Mouse (Mus musculus) thymus, postnatal 0 days (tissue): ENCODE data around the gene Spns3. TPM values are rescaled to one million over a fixed set of nuclear protein-coding genes. Genes with fewer than 3 reads are reported as not detected.
"Not testable (repeated sequence)": the region's sequence is repeated elsewhere in the genome, so short reads cannot be mapped to it uniquely, and the experiment has no call there.

ENCODE experiments used
- DNase-seq: peaks from one replicate; pipeline ENCODE4 v3.0.0-alpha.2; 2015; ENCODE audit warnings: low spot score
- polyA plus RNA-seq: library from polyadenylated mRNA; unstranded; fragments of >200 nt; fragmentation: Nextera tagmentation; extraction: Ambion mirVana; gene quantifications from 2 replicates; pipeline ENCODE4 v1.2.1, GENCODE M21; 2015

Spns3 gene
- polyA plus RNA-seq, 1 experiment from 2014 or later: 6.4 TPM

DNA sequence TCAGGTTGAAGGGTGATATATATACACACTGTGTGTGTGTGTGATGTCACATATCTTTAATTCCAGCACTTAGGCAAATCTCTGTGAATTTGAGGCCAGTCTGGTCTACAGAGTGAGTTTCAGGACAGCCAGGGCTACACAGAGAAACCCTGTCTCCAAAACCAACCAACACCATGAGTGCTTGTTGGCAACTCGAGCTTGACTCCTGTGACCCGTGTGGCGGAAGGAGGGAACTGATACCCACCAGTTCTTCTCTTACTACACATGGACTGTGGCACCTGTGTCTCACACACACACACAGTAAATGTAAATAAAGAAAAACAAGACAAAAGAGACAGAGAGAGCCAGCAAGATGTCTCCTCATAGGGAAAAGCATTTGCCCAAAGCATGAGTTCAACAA lies 10.4 kb upstream of the Spns3 start:
- DNase-seq: no peak

GRCm38 (mm10) chr11:72558155-72558554 lies 7.8 kb upstream of the Spns3 start:
- no peak for DNase-seq

DNA sequence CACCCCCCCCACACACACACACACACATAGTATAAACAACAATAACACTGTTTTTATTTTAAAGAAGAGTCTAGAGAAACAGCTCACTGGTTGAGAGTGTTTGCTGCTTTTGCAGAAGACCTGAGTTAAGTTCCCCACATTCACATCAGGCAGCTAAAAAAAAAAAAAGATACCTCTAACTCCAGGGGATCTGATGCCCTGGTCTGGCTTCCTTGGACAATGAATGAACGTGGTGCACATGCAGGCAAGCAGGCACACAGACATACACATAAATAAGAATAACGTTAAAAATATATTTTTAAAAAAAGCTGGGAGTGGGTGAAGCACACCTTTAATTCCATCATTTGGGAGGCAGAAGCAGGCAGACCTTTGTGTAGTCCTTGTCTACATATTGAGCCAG lies 6.6 kb upstream of the Spns3 start:
- no peak for DNase-seq

- no peak for DNase-seq
Measured at GRCm38 (mm10) chr11:72556470-72556869, 6.2 kb upstream of the Spns3 start.

- DNase-seq: peak; percentile 53
Measured at GRCm38 (mm10) chr11:72551531-72552105, 1.3 kb upstream of the Spns3 start.

DNA sequence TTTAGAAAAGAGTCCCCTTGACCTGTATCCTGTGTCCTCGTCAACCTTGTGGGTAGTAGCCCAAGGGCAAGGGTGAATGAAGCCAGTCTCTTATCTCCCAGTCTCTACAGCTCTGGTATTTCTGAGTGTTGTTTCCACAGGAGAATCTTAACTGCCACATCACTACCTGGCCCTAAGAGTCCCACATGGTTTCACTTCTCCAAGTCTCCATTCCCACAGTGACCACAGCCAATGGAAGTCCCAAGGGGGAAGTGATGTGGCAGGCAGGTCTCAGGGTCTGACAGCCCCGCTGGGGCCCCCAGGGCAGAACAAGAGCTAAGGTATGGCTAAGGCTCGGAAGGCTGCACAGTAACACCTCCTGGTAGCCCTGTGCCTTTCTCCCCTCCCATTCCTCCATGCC lies 3.1 kb downstream of the Spns3 start:
- no peak for DNase-seq

DNA sequence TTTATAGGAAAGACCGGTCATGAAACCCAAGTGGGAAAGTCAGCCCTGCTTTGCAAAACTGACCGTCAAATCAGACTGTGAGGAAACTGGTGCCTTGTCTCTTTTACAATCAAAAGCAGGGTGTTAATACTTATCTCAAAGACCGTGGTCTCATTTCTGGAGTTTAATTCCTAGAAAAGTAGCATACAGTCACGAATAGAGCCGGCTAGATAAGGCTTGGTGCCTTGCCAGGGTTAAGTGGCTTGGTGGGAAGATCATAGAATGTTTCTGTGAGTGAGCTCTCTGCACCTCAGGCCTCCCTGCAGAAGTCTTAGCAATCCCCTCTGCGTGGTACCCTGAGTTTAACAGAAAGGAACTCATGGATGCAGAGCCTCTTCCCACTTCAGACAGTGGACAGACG lies 5.6 kb downstream of the Spns3 start:
- DNase-seq: no peak

DNA sequence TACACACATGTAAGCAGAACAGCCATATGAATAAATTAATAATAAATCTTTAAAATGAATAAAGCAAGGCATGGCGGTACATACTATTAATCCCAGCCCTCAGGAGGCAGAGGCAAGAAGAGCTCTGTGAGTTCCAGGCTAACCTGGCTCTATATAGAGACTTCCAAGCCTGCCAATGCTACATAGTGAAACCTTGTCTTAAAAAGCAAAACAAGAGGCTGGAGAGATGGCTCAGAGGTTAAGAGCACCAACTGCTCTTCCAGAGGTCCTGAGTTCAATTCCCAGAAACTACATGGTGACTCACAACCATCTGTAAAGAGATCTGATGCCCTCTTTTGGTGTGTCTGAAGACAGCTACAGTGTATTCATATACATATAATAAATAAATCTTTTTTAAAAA lies 6.6 kb downstream of the Spns3 start:
- not testable (repeated sequence) for DNase-seq

GRCm38 (mm10) chr11:72542586-72542985 lies 7.7 kb downstream of the Spns3 start:
- DNase-seq: no peak

- no peak for DNase-seq
Measured at GRCm38 (mm10) chr11:72541928-72542327, 8.4 kb downstream of the Spns3 start.

- DNase-seq: no peak
Measured at GRCm38 (mm10) chr11:72540437-72540836, 9.9 kb downstream of the Spns3 start.

DNA sequence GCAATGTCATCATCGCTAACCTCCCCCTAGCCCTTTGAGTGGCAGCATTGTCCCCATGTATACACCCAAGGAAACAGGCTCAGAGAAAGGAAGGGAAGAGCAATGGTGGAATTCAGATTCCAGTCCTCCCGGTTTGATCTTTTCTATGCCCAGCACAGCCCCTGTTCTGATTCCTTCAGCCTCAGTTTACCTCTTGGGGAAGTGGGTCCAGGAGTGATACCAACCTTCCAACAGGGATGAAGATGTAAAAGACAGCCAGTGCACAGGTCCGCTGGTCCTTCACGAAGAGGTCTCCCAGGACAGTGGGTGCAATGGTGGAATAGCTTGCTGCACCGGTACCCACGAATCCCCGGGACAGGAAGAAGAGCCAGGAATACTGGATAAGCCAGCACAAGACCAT lies 11.5 kb downstream of the Spns3 start:
- DNase-seq: no peak

DNA sequence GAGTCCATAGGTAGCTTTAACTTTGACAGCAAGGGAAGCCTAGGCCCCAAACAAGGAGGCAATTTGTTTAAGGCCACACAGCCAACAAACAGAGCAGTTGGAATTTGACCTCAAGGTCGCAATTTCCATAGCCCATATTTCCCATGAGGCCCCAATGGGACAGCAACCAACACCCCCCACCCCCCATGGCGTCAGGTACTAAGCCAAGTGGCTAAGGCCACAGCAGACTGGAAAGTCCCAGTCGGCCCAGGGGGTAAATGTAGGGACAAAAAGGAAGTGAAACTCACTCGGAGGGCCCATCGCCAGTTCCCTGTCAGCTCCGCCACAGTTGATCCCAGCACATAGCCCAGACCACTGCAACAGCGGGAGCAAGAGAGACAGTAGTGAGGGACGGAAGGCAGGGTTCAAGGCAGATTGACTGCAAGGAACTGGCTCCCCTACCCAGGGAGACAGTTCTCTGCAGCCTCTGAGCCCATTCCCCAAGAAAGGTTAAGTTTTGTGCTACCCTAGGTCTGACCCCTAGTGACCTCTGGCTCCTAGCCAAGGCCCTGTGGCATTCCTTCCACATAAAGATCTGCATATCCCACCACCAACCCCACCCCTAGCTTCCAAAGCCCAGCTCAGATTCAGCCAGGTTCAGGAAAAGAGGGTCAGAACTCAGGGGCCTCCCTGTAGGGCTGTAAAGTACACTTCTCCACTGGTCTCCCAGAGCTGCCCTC lies 12.1 kb downstream of the Spns3 start:
- DNase-seq: no peak

DNA sequence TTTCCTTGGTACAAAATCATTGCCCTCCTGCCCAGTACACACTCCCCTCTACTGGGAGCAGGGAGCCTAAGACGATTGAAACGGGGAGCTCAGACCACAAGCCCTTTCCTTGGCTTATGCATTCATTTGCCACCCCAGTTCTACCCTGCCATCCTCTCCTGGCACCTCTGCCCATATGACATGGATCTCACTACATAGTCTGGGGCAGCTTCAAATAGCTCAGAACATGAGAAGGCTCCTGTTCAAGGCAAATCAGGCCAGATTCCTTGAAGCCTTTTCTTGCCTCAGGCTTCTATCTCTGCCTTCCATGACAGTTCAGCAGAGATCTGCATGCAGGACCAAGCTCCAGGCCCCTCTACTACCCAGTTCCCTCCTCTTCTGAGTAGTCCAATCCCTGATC lies 12.8 kb downstream of the Spns3 start:
- no peak for DNase-seq

GRCm38 (mm10) chr11:72535519-72535918 lies 14.8 kb downstream of the Spns3 start:
- DNase-seq: peak; percentile 44

DNA sequence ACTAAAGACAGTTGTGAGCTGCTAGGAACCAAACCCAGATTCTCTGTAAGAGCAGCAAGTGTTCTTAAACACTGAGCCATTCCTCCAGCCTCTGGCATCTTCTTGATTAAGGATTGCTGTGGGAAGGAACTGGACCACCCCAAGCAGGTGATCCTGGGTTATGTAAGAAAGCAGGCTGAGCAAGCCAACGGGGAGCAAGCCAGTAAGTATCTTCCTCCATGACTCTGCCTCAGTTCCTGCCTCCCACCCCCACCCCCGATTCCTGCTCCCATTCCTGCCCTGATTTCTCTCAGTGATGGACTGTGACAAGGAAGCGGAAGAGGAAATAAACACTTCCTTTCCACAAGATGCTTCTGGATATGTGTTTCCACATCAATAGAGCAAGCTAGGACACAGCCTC lies 17.4 kb downstream of the Spns3 start:
- no peak for DNase-seq

- DNase-seq: no peak
Measured at GRCm38 (mm10) chr11:72531632-72532031, 18.7 kb downstream of the Spns3 start.

DNA sequence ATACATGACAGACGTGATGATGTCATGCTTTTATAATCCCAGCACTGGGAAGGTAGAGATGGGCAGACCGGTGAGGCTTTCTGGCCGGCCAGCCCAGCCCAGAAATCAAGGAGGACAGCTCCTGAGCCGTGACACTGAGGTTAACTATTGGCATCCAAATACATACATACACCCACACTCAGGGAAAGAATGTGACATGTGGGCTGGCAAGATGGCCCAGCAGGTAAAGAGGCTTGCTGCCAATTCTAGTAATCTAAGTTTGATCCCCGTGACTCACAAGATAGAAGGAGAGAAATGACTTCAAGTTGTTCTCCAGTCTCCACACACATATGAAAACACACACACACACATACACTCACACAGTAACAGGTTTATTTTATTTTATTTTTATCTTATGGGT lies 19.2 kb downstream of the Spns3 start:
- DNase-seq: no peak

DNA sequence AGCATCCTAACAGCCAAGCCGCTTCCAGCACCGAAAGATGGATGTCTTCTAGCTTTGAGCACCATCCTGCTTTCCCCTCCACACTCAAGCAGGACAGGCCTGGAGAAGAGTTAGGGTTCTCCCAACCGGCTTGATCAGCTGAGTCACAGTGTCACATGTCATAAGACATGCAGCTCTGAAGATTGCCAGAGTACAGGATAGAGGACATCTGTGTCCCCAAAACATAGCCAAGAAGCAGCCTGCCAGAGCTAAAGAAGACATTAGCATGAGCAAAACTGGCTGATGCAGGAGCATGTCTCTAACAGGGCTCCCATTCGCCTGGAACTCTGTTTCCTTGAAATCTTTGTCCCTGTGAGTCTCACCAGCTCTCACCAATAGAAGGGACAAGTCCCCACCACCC lies 24.1 kb downstream of the Spns3 start:
- no peak for DNase-seq

DNA sequence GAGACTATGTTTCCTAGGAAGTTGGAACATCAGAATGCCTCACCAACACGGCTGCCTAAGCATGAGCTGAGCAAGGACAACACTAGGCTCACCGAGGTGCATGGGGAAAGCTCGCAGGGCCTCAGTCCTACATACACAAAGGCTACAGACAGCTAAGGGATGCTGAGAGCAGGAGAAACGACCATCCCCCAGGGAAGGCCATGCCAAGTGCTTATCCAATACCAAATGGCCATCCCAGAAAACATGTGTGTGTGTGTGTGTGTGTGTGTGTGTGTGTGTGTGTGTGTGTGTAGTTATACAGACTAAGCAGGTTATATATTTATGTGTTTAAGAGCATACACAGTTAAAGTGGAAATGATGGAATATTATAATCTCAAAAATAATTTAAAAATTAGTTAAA lies 26.6 kb downstream of the Spns3 start:
- DNase-seq: no peak

DNA sequence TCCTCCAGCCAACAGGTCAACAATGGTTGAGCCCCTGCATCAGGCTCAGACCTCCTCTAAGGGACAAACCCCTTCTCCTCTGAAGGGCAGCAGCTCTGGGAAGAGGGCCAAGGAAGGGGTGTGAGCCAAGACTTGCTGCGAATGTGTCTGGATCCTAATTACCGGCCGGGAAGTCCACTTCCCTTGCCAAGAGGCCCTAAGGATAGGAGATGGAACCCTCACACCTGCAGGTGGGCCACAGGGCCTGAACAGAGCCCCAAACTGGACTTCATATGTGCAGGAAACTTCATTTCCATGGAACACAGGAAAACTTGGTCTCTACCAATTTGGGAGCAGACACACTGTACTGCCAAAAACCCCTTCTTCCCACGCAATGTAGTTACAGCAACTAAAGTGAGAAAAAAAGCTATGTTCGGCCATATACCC lies 27.7 kb downstream of the Spns3 start:
- DNase-seq: no peak

DNA sequence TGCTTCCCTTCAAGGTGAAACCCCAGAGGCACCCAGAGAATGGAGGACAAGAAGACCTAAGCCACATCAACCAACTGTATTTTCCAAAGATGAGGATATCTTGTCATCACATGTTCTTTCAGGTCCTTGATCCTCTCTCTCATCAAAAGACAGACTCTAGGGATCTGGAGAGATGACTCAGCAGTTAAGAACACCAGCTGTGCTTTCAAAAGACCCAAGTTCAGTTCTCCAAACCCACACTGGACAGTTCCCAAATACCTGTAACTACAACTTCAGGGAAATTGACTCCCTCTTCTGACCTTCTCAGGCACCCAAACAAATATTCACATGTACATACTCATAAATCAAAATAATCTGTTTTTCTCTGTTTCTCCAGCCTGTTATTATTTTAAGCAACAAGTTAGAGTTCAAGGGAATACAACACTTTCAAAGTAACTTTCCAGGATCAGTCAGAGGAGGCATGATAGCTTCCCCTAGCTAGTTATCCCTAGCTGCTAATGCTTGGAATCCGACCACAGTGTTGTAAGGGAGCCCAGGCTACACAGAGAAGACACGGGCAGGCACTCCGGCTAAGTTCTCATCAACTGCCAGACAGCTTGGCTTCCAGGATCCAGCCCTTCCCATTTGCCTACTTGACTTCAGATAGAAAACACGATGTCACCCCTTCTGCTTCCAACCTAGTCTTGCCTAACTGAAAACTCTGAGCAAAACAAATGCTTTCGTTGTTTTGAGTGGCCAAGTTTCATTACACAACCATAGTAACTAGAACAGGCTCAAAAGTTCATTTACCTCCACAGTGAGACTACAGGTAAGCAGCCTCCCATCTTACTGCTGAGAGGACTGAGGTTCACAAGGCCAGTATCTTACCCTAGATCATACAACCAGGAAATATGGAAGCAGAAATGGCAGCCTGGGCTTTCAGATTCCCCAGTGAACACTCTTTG lies 28.4 kb downstream of the Spns3 start:
- no peak for DNase-seq
